Mouse (Mus musculus): ENCODE results near the gene Trim44. TPM values are rescaled to one million over a fixed set of nuclear protein-coding genes. Genes with fewer than 3 reads are reported as not detected.
A peak's percentile ranks its signal among the peaks of the same experiment; 100 is the strongest.

The Trim44 gene
- 100 to 1,000 TPM; 163 to 178 (median 170) TPM for total RNA-seq (2022)

DNA sequence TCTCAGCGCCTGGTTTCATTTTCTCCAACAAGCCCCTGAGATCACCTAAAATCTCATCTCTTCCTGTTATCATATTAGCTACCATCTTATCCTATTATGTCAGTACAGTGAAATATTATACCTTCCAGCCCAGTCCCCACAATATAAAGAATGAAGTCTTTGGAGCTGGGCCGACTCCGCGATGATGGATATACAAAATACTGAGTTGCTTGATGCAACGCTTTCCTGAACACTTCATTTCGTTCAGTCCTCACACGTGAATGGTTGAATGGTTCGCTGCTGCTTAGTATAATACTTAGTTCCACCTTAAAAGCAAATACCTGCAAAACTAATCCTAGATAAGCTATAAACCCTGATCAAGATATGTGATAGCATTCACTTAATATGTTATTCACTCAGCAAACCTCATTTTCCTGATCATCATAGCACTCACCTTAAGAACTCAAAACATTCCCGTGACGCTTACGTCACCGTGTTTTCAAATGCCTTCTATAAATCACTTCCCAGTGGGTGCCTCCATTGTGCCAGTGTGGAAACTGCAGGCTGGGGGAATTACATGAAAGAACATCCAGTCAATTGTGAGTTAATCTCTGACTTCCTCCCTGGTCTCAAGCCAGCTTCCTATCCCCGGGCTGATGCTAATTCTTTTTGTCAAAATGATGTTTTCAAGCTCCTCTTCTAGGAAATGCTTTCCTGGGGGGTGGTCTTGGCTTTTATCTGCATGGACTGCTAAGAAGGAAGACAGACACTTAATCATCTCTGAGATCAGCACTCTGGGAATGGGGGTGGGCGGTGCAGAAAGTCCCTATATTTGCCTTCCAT is at the start of gene Trim44:
Gene Trim44 (minus strand): TSS at position 466 of the 822 bp plus-strand sequence.
- no peak for DNase-seq (ENCODE audit: low spot score in 2 of 2)

- no peak for DNase-seq (ENCODE audit: low spot score in 2 of 2)
Observed at GRCm38 (mm10) chr2:102455126-102455525, 47.5 kb upstream of the Trim44 start.

DNA sequence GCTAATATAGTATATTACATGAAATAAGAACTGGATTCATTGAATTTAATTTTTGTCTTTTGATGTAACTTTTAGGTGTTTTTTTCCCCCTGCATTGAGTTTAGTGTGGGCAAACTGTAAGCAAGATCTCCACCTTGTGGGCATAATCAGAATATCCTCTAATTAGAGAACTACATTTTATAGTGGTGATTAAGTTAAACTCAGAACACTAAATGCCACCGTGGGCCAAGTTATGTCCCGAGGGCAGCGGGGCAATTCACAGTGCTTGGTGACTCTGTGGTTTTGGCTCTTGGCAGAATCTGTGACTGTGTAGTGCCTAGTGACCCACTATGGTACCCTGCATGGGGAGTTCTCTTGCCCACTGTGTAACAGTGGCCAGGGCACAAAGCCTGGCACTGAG is 45.8 kb upstream of the Trim44 start:
- DNase-seq (ENCODE audit: low spot score in 2 of 2): no peak

DNA sequence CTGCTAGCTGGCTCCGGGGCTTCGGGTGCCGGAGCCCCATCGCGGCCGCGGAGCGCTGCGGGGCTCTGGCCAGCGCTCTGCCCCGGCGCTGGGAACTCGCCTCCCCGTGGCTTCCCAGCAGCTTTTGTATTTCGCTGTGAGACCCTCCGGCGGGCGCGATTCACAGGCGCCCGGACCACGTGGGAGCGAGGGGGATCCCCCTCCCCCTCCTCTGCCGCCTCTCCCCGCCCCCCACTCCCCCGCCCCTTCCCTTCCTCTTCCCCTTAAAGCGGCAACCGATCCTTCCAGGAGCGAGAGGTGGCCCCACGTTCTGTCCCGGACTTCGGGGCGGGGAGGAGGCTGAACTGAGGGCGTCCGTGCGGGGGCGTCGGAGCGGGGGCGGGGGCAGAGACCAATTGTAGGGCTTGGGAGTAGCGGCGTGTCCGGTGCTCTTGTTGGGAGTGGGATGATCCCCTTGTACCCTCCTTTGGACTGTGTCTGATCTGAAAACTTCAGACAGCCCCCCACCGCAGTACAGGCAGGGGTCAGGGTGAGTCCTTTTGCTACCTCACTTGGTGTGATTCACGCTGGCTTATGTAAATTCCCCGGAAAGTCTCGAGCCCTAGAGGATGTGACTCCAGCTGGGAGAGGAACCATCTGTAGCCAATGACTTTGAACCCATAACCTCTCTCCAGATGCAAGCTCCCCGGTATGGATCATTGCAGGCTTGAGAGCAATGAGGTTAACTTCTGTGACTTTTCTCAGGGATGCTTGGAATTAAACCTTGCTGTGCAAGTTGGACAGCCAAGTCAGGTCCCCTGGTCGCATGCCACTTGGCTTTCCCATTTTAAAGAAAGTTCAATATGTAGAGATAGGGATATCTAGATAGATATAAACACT is 44.3 kb upstream of the Trim44 start, which contains the start of gene Fjx1:
Gene Fjx1 (minus strand): TSS at position 829 of the 879 bp plus-strand sequence.
- peak; percentile 19 to 40 for DNase-seq (ENCODE audit: low spot score in 2 of 2)

- DNase-seq (ENCODE audit: low spot score in 2 of 2): peak; percentile 13 to 21
Observed at GRCm38 (mm10) chr2:102450761-102451670, 43.4 kb upstream of the Trim44 start.

DNA sequence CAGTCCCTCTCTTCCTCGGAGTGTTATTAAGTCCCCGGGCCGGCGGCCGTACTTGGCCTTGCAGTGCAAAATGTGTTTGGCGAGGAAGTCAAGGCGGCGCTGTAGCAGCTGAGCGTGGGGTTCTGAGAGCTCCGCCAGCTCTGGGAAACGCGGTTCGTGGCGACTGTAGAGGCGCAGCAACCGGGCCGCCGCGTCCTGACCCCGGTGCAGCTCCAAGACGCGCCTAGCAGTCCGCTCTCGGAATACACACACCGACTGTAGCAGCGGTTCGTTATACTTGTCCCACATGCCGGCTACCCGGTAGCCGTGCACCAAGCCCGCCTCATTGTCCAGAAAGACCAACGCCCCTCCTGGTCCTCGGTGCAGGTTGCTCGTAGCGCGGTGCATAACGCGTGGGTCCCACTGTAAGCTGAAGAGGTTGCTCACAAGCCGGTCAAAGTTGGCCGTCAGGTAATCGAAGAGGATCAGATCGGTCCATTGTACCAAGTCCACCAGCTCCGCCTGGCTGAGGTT is 42.7 kb upstream of the Trim44 start:
- DNase-seq (ENCODE audit: low spot score in 2 of 2): peak; percentile 25 to 56

DNA sequence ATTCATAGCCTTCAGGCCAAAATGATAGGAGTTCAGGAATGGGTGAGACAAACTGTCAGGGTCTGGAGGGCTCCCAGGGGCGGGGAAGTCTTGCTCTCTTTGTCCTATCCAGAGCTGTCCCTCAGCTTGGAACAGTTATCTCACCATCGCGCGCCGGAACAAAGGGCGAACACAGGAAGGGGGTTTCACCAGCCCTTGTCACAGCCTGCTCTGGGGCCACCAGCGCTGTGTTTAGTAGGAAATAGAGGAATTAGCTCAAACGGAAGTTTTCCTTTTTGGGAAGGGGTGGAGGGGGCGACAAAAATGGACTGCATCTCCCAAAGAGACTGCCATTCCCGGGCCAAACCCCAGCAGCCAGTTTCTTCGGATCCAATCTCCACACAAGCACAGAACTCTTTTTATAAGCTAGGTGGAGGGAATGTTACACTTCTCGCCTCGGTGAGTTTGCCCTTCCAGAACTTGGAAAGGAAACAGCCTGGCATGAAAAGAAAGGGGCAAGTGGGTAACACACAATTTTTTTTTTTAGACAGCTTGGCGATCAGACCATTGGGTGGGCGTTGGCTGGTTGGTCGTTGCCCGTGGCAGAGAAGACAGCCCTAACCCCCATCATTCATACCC is 42.1 kb upstream of the Trim44 start:
- peak in 1 of 2 experiments; percentile 9 for DNase-seq (ENCODE audit: low spot score in 2 of 2)

DNA sequence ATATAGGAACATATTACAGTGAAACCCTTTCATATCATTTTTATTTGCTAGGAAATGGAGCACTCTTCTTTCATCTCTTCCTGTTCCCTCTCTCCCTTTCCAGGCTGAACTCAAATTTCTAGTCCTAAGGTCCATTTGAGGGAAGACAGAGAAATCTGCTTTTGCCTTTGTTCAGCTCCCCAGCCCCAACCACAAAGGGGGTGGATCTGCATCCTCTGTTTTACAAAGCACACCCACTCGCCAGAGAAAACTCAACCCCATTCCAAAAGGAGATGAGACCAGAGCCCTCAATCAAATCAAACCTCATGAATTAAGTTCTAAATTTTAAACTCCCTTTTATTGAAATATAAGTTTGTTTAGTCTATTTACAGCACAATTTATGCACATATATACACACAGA is 41.4 kb upstream of the Trim44 start:
- no peak for DNase-seq (ENCODE audit: low spot score in 2 of 2)

- no peak for DNase-seq (ENCODE audit: low spot score in 2 of 2)
Observed at GRCm38 (mm10) chr2:102447831-102448230, 40.2 kb upstream of the Trim44 start.

- DNase-seq (ENCODE audit: low spot score in 2 of 2): no peak
Observed at GRCm38 (mm10) chr2:102446851-102447250, 39.2 kb upstream of the Trim44 start.

GRCm38 (mm10) chr2:102437357-102438030 is 29.9 kb upstream of the Trim44 start:
- no peak for DNase-seq (ENCODE audit: low spot score in 2 of 2)

- DNase-seq (ENCODE audit: low spot score in 2 of 2): no peak
Observed at GRCm38 (mm10) chr2:102433879-102434278, 26.3 kb upstream of the Trim44 start.

GRCm38 (mm10) chr2:102431084-102431483 is 23.5 kb upstream of the Trim44 start:
- DNase-seq (ENCODE audit: low spot score in 2 of 2): no peak

DNA sequence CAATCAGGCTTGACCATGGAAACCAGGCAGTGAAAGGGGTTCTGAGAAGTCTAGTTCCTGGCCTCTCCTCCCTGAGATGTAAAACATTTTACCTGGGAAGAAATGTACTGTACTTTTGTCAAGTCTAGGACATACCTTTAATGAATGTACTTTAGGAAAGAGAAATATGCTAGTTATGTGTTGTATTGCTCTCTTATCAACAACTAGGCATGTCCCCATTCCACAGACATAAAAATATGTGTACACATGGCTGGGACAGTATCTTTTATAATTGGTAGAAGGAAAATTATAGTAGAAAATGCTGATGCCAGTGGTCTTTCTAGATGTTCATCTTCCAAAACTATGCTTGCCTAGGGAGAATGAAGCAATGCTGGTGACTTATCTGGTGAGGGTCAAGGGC is 20.3 kb upstream of the Trim44 start:
- DNase-seq (ENCODE audit: low spot score in 2 of 2): no peak

- no peak for DNase-seq (ENCODE audit: low spot score in 2 of 2)
Observed at GRCm38 (mm10) chr2:102426434-102426833, 18.8 kb upstream of the Trim44 start.

GRCm38 (mm10) chr2:102416149-102416743 is 8.6 kb upstream of the Trim44 start:
- DNase-seq (ENCODE audit: low spot score in 2 of 2): no peak

DNA sequence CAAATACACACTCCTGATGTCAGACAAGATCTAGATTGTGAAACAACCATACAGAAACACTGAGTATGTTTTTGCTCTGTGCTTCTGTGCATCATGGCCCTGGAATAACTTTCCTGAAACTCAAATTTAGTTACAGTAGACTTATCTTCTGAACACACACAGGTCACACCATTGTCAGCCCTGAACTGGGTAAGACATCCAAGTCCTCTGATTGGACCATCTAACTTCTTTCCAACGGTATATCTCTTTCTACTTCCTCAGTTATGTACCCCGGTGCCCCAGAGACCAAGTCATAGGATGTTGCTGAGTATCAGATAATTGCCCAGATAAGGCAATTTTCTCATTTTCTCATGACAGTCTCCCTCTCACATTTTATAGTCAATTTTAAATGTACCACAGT is 5.1 kb upstream of the Trim44 start:
- no peak for DNase-seq (ENCODE audit: low spot score in 2 of 2)

DNA sequence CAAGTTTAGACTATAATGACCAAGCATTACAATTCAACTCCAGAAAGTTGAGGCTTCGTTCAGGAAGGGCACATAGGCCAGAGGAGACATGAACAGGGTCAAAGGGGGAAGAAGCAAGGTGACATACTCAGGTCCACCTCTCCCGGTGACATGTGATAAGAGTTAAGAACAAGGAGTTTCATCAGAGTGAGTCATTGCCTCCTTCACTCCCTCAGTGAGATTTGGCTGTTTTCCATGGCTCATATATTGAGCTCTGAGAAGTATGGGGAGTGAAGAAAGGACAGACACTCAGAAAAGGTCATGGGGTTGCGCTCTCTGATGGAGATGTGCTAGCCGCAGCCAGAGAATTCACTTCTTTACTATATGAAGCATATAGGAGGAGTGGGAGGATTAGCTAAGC is 3.0 kb upstream of the Trim44 start:
- no peak for DNase-seq (ENCODE audit: low spot score in 2 of 2)

DNA sequence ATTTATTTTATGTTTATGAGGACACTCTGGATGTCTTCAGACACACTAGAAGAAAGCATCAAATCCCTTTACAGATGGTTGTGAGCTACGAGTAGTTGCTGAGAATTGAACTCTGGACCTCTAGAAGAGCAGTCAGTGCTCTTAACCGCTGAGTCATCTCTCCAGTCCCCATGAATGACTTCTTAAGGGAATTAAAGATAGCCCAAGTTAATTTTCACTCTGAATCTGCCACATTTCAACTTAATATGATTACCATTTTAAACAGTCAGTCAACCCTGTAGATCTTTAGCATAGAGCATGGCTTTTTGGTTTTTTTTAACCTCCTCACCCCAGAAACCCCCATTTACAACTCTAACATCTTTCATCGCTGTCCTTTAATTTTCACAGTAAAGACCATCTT is 2.1 kb upstream of the Trim44 start:
- no peak for DNase-seq (ENCODE audit: low spot score in 2 of 2)

Data from layer of hippocampus, adult 8-10 months (tissue).